Mouse (Mus musculus) midbrain, embryonic 16.5 days (tissue): ENCODE measurements at regions not wholly inside any gene's neighbourhood (a gene's known extent, or its start where the extent isn't known, plus 50 kb on each side); places are given as distances from the start of the nearest gene placed in this dataset.

Source experiments
- ATAC-seq: fragments of 200-750 bp; cut with Nextera tagmentation; 2 replicates; pipeline ENCODE4 v1.8.0; 2017; ENCODE audit warnings: moderate TSS enrichment
- H3K27ac ChIP-seq: fragments of 300-500 bp; sonication (generic); 2 replicates; pipeline ENCODE4 v1.5.1; 2014; ENCODE audit warnings: mild to moderate bottlenecking, low read length, mixed read lengths
- H3K27me3 ChIP-seq: fragments of 300-500 bp; sonication (generic); 2 replicates; pipeline ENCODE4 v1.6.1; 2014; ENCODE audit warnings: low read depth, low read length, mixed read lengths; ENCODE audit not compliant: control insufficient read depth, insufficient read depth
- H3K36me3 ChIP-seq: fragments of 300-500 bp; sonication (generic); 2 replicates; pipeline ENCODE4 v1.6.1; 2014; ENCODE audit warnings: mild to moderate bottlenecking, low read length, moderate library complexity, mixed read lengths; ENCODE audit not compliant: control insufficient read depth, insufficient read depth
- H3K4me1 ChIP-seq: fragments of 300-500 bp; sonication (generic); 2 replicates; pipeline ENCODE4 v1.6.1; 2014; ENCODE audit warnings: mild to moderate bottlenecking, low read length, mixed read lengths; ENCODE audit not compliant: control insufficient read depth, insufficient read depth
- H3K4me2 ChIP-seq: fragments of 300-500 bp; sonication (generic); 2 replicates; pipeline ENCODE4 v1.6.1; 2014; ENCODE audit warnings: mild to moderate bottlenecking, low read length, mixed read lengths
- H3K4me3 ChIP-seq: fragments of 300-500 bp; sonication (generic); 2 replicates; pipeline ENCODE4 v1.5.1; 2014; ENCODE audit warnings: low read depth, mild to moderate bottlenecking, low read length, moderate library complexity, mixed read lengths
- H3K9ac ChIP-seq: fragments of 300-500 bp; sonication (generic); 2 replicates; pipeline ENCODE4 v1.6.1; 2014; ENCODE audit warnings: low read depth, low read length, mixed read lengths
- H3K9me3 ChIP-seq: fragments of 300-500 bp; sonication (generic); replicated peaks from 2 replicates; pipeline ENCODE4 v1.6.1; 2014; ENCODE audit warnings: mild to moderate bottlenecking, low read length, mixed read lengths; ENCODE audit not compliant: control insufficient read depth, poor library complexity, severe bottlenecking
- WGBS: fragments of 180-500 bp; shearing (Covaris S2); extraction: QIAGEN DNeasy Blood & Tissue Kit; methylation state at CpG from one replicate; pipeline ENCODE4 v1.1.7; 2014; 5-methylcytosine and 5-hydroxymethylcytosine counted together

- Histone ChIP-seq H3K27me3 (no peaks in the 10 kb centered on the region), H3K9ac (no peak overlapping the region), H3K4me2 (no peak overlapping the region), H3K36me3 (no peaks in the 10 kb centered on the region), H3K4me1 (no peaks in the 10 kb centered on the region), H3K9me3 (no peaks in the 10 kb centered on the region), H3K4me3 (no peak overlapping the region), H3K27ac (no peak overlapping the region)
- 39% methylated on average over 3 of the region's 3 CpGs for WGBS
- no peak for ATAC-seq
Measured at GRCm38 (mm10) chr4:22120953-22121352, 189.8 kb downstream of the Faxc start.

- H3K4me2 ChIP-seq = no peak overlapping the region
- no peak for ATAC-seq
Measured at GRCm38 (mm10) chr4:22121397-22121796, 190.3 kb downstream of the Faxc start.

GRCm38 (mm10) chr4:22124836-22125235 lies 193.7 kb downstream of the Faxc start:
- H3K4me3 ChIP-seq = no peak overlapping the region
- no peaks in the 10 kb centered on the region for H3K27me3 ChIP-seq
- H3K4me2 ChIP-seq = no peak overlapping the region
- no peaks in the 10 kb centered on the region for H3K36me3 ChIP-seq
- no peak overlapping the region for H3K27ac ChIP-seq
- H3K4me1 ChIP-seq = no peaks in the 10 kb centered on the region
- 83% methylated on average over 6 of the region's 6 CpGs for WGBS
- ATAC-seq = no peak
- H3K9me3 ChIP-seq = no peaks in the 10 kb centered on the region
- no peak overlapping the region for H3K9ac ChIP-seq

More at GRCm38 (mm10) chr4:22121397-22121796, 190.3 kb downstream of the Faxc start:
- no peaks in the 10 kb centered on the region for H3K27me3 ChIP-seq
- no peaks in the 10 kb centered on the region for H3K9me3 ChIP-seq
- 74% methylated on average over 2 of the region's 2 CpGs for WGBS
- H3K36me3 ChIP-seq = no peaks in the 10 kb centered on the region
- H3K4me3 ChIP-seq = no peak overlapping the region
- no peak overlapping the region for H3K9ac ChIP-seq
- H3K4me1 ChIP-seq = no peaks in the 10 kb centered on the region
- H3K27ac ChIP-seq = no peak overlapping the region

- ATAC-seq = no peak
- no peaks in the 10 kb centered on the region for H3K9me3 ChIP-seq
- H3K4me3 ChIP-seq = no peak overlapping the region
- H3K4me2 ChIP-seq = no peak overlapping the region
- no peak overlapping the region for H3K9ac ChIP-seq
- no peaks in the 10 kb centered on the region for H3K36me3 ChIP-seq
- no peak overlapping the region for H3K27ac ChIP-seq
- 85% methylated on average over 8 of the region's 8 CpGs for WGBS
- H3K4me1 ChIP-seq = peaks cover 8% of the 10 kb centered on the region
- H3K27me3 ChIP-seq = no peaks in the 10 kb centered on the region
Measured at GRCm38 (mm10) chr4:22130511-22130910, 199.4 kb downstream of the Faxc start.

- Histone ChIP-seq H3K36me3 (no peaks in the 10 kb centered on the region), H3K4me2 (no peak overlapping the region), H3K4me3 (no peak overlapping the region), H3K4me1 (peaks cover 8% of the 10 kb centered on the region), H3K9me3 (no peaks in the 10 kb centered on the region), H3K27ac (no peak overlapping the region), H3K27me3 (no peaks in the 10 kb centered on the region), H3K9ac (no peak overlapping the region)
- 58% methylated on average over 13 of the region's 13 CpGs for WGBS
- peak; percentile 81 for ATAC-seq
Measured at GRCm38 (mm10) chr4:22131751-22132736, 200.9 kb downstream of the Faxc start.

- Histone ChIP-seq H3K4me2 (no peak overlapping the region), H3K4me3 (no peak overlapping the region), H3K4me1 (peaks cover 8% of the 10 kb centered on the region), H3K27me3 (no peaks in the 10 kb centered on the region), H3K9me3 (no peaks in the 10 kb centered on the region), H3K36me3 (no peaks in the 10 kb centered on the region), H3K27ac (0 out of 2 replicates have a peak overlapping the region, but pooled peaks have one; percentile 1), H3K9ac (no peak overlapping the region)
- peak; percentile 66 for ATAC-seq
- 42% methylated on average over 14 of the region's 14 CpGs for WGBS
Measured at GRCm38 (mm10) chr4:22133547-22134495, 202.7 kb downstream of the Faxc start.

GRCm38 (mm10) chr4:22140122-22140521 lies 209.0 kb downstream of the Faxc start:
- no peak overlapping the region for H3K4me2 ChIP-seq
- H3K27me3 ChIP-seq = no peaks in the 10 kb centered on the region
- H3K9me3 ChIP-seq = no peaks in the 10 kb centered on the region
- H3K9ac ChIP-seq = no peak overlapping the region
- no peak overlapping the region for H3K27ac ChIP-seq
- no peak overlapping the region for H3K4me3 ChIP-seq
- no peaks in the 10 kb centered on the region for H3K4me1 ChIP-seq
- H3K36me3 ChIP-seq = no peaks in the 10 kb centered on the region
- WGBS = 40% methylated on average over 3 of the region's 3 CpGs
- ATAC-seq = no peak

GRCm38 (mm10) chr4:22143546-22143945 lies 212.4 kb downstream of the Faxc start:
- H3K9me3 ChIP-seq = no peaks in the 10 kb centered on the region
- no peaks in the 10 kb centered on the region for H3K4me1 ChIP-seq

More at GRCm38 (mm10) chr4:22143546-22143945, 212.4 kb downstream of the Faxc start:
- ATAC-seq = no peak
- Histone ChIP-seq H3K27ac (no peak overlapping the region), H3K4me2 (no peak overlapping the region), H3K9ac (no peak overlapping the region), H3K27me3 (no peaks in the 10 kb centered on the region), H3K4me3 (no peak overlapping the region), H3K36me3 (no peaks in the 10 kb centered on the region)
- 100% methylated on average over 1 of the region's 1 CpGs for WGBS
